Mouse (Mus musculus) embryonic facial prominence, embryonic 11.5 days (tissue): Measurements from ENCODE around the gene Cir1. TPM values are rescaled to one million over a fixed set of nuclear protein-coding genes. Genes with fewer than 3 reads are reported as not detected.

ENCODE experiments used
- ATAC-seq: fragments of 200-750 bp; cut with Nextera tagmentation; replicated peaks from 2 replicates; pipeline ENCODE4 v1.8.0; 2017; ENCODE audit warnings: low read depth; ENCODE audit not compliant: insufficient number of reproducible peaks, low FRiP score, low TSS enrichment
- DNase-seq: peaks from one replicate; pipeline ENCODE4 v3.0.0-alpha.2; 2015; ENCODE audit warnings: low spot score
- H3K27ac ChIP-seq: fragments of 300-500 bp; sonication (generic); replicated peaks from 2 replicates; pipeline ENCODE4 v1.5.1; 2014; ENCODE audit warnings: mild to moderate bottlenecking, low read depth, low read length, control low read depth
- H3K27me3 ChIP-seq: fragments of 300-500 bp; sonication (generic); 2 replicates; pipeline ENCODE4 v1.6.1; 2014; ENCODE audit warnings: mild to moderate bottlenecking, low read length, moderate library complexity, mixed read lengths; ENCODE audit not compliant: control insufficient read depth, insufficient read depth
- H3K36me3 ChIP-seq: fragments of 300-500 bp; sonication (generic); replicated peaks from 2 replicates; pipeline ENCODE4 v1.6.1; 2014; ENCODE audit warnings: low read depth, mild to moderate bottlenecking, low read length, moderate library complexity, mixed read lengths; ENCODE audit not compliant: control insufficient read depth, insufficient read depth
- H3K4me1 ChIP-seq: fragments of 300-500 bp; sonication (generic); 2 replicates; pipeline ENCODE4 v1.6.1; 2014; ENCODE audit warnings: low read length, mixed read lengths; ENCODE audit not compliant: control insufficient read depth, insufficient read depth
- H3K4me2 ChIP-seq: fragments of 300-500 bp; sonication (generic); 2 replicates; pipeline ENCODE4 v1.6.1; 2014; ENCODE audit warnings: low read depth, mild to moderate bottlenecking, control low read depth, low read length, moderate library complexity
- H3K4me3 ChIP-seq: fragments of 300-500 bp; sonication (generic); 2 replicates; pipeline ENCODE4 v1.5.1; 2014; ENCODE audit warnings: low read depth, low read length, control low read depth
- H3K9ac ChIP-seq: fragments of 300-500 bp; sonication (generic); replicated peaks from 2 replicates; pipeline ENCODE4 v1.6.1; 2014; ENCODE audit warnings: mild to moderate bottlenecking, control low read depth, low read length
- H3K9me3 ChIP-seq: fragments of 300-500 bp; sonication (generic); replicated peaks from 2 replicates; pipeline ENCODE4 v1.6.1; 2016; ENCODE audit warnings: mild to moderate bottlenecking, low read length, inconsistent platforms, mixed read lengths; ENCODE audit not compliant: control insufficient read depth
- WGBS: fragments of 180-500 bp; shearing (Covaris S2); extraction: QIAGEN DNeasy Blood & Tissue Kit; methylation state at CpG from one replicate; pipeline ENCODE4 v1.1.7; 2014; 5-methylcytosine and 5-hydroxymethylcytosine counted together
- polyA plus RNA-seq: library from polyadenylated mRNA; unstranded; fragments of >200 nt; fragmentation: Nextera tagmentation; extraction: Ambion mirVana; gene quantifications from 2 replicates; pipeline ENCODE4 v1.2.1, GENCODE M21; 2014

Cir1 gene
- polyA plus RNA-seq, 1 experiment from 2014 or later, result 26.8 TPM

- 86% methylated on average over 5 of the region's 5 CpGs for WGBS
- Histone ChIP-seq H3K9ac (no peak overlapping the region), H3K9me3 (no peaks in the 10 kb centered on the region), H3K27me3 (no peaks in the 10 kb centered on the region), H3K4me2 (no peak overlapping the region), H3K4me1 (no peaks in the 10 kb centered on the region), H3K27ac (no peak overlapping the region), H3K36me3 (no peaks in the 10 kb centered on the region), H3K4me3 (no peak overlapping the region)
- no peak for ATAC-seq
- no peak for DNase-seq
Observed at GRCm38 (mm10) chr2:73319218-73319617, 6.7 kb upstream of the Cir1 start.

- 93% methylated on average over 9 of the region's 9 CpGs for WGBS
- ATAC-seq, result no peak
Observed at GRCm38 (mm10) chr2:73317426-73317825, 4.9 kb upstream of the Cir1 start.

DNA sequence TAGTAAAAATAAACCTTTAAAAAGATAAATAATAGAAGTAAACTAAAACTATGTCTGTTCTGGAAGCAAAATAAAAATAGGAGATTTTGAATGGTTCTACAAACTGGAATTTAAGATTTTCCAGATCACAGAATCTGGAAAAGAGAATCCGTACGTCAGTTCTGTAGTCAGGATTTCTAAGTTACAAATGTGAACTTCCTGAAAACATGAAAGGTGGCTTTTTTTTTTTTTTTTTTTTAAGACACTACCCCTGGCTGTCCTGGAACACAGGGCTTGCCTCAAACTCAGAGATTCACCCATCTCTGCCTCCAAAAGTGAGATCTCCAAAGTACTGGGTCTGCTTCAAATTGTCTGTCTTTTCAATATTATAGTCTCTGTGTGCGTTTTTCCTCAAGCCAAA, 1.8 kb upstream of the Cir1 start:
- WGBS, result 88% methylated on average over 3 of the region's 3 CpGs
- no peak for ATAC-seq

More at GRCm38 (mm10) chr2:73317426-73317825, 4.9 kb upstream of the Cir1 start:
- DNase-seq, result no peak
- Histone ChIP-seq H3K4me3 (no peak overlapping the region), H3K27me3 (no peaks in the 10 kb centered on the region), H3K9ac (no peak overlapping the region), H3K9me3 (no peaks in the 10 kb centered on the region), H3K36me3 (no peaks in the 10 kb centered on the region), H3K4me2 (no peak overlapping the region), H3K4me1 (no peaks in the 10 kb centered on the region), H3K27ac (no peak overlapping the region)

DNA sequence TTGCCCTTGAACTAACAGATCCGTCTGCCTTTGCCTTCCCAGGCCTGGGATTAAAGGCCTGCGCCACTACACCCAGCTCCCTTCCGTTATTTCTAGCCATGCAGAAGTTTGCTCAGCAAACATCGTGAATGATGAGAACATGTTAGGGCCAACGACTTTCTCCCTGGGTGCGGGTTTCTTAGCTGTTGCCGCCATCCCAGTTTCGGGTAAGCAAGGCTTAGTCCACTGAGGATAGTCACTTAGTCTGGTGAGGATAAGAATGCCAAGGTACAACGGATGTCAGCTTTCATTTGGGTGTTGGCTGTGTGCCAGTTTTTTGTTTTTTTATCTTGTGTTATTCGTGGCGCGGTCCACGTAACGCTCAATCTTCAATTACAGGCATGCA, 608 bp upstream of the Cir1 start:
- H3K9me3 ChIP-seq, result no peaks in the 10 kb centered on the region
- no peak overlapping the region for H3K27ac ChIP-seq
- peak overlapping the region; percentile 48 for H3K4me2 ChIP-seq
- peak overlapping the region; percentile 48; the same call in 1 of the 2 replicates for H3K9ac ChIP-seq
- H3K27me3 ChIP-seq, result no peaks in the 10 kb centered on the region
- WGBS, result 43% methylated on average over 14 of the region's 14 CpGs
- DNase-seq, result peak; percentile 31
- peaks cover 3% of the 10 kb centered on the region; the same call in 1 of the 2 replicates for H3K36me3 ChIP-seq
- ATAC-seq, result no peak
- H3K4me1 ChIP-seq, result no peaks in the 10 kb centered on the region; the same call in 1 of the 2 replicates
- peak overlapping the region; percentile 80 for H3K4me3 ChIP-seq

More for the DNA sequence above, 1.8 kb upstream of the Cir1 start:
- no peaks in the 10 kb centered on the region for H3K9me3 ChIP-seq
- H3K27me3 ChIP-seq, result no peaks in the 10 kb centered on the region
- H3K27ac ChIP-seq, result no peak overlapping the region
- no peak for DNase-seq
- no peak overlapping the region for H3K4me3 ChIP-seq
- H3K4me2 ChIP-seq, result no peak overlapping the region
- no peaks in the 10 kb centered on the region for H3K36me3 ChIP-seq
- H3K9ac ChIP-seq, result no peak overlapping the region
- no peaks in the 10 kb centered on the region; the same call in 1 of the 2 replicates for H3K4me1 ChIP-seq

GRCm38 (mm10) chr2:73306006-73306405, 6.5 kb downstream of the Cir1 start:
- H3K36me3 ChIP-seq, result peaks cover 3% of the 10 kb centered on the region; the same call in 1 of the 2 replicates
- ATAC-seq, result no peak
- H3K27ac ChIP-seq, result no peak overlapping the region
- no peak overlapping the region for H3K4me3 ChIP-seq
- H3K9ac ChIP-seq, result no peak overlapping the region
- H3K9me3 ChIP-seq, result no peaks in the 10 kb centered on the region
- H3K27me3 ChIP-seq, result no peaks in the 10 kb centered on the region
- 88% methylated on average over 7 of the region's 7 CpGs for WGBS
- DNase-seq, result no peak
- no peak overlapping the region for H3K4me2 ChIP-seq
- H3K4me1 ChIP-seq, result no peaks in the 10 kb centered on the region

DNA sequence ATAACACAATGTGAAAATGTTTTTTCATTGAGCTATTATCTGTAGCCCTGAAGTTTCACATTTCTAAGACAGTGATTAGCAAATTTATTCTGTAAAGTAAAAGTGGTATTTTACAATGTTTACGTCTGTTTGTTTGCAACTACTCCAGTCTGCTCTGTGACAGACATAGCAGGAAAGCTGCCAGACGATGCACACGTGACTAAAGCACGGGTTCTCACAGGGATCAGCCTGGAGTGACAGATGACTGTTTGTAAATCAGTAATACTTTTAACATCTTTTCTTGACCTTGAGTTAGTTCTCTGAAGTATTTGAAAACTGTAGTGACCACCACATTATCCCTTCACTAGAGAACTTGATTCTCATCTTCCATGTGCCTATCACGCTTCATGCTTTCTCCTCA, 8.0 kb downstream of the Cir1 start:
- Histone ChIP-seq H3K4me2 (no peak overlapping the region), H3K27ac (no peak overlapping the region), H3K9ac (no peak overlapping the region), H3K27me3 (no peaks in the 10 kb centered on the region), H3K36me3 (peaks cover 3% of the 10 kb centered on the region; the same call in 1 of the 2 replicates), H3K4me3 (no peak overlapping the region), H3K4me1 (no peaks in the 10 kb centered on the region), H3K9me3 (no peaks in the 10 kb centered on the region)
- ATAC-seq, result no peak
- DNase-seq, result no peak
- 89% methylated on average over 5 of the region's 5 CpGs for WGBS

- Histone ChIP-seq H3K4me2 (no peak overlapping the region), H3K4me1 (no peaks in the 10 kb centered on the region), H3K36me3 (no peaks in the 10 kb centered on the region; the same call in 1 of the 2 replicates), H3K27ac (no peak overlapping the region), H3K4me3 (no peak overlapping the region), H3K9ac (no peak overlapping the region), H3K9me3 (no peaks in the 10 kb centered on the region), H3K27me3 (no peaks in the 10 kb centered on the region)
- WGBS, result 93% methylated on average over 9 of the region's 9 CpGs
- DNase-seq (no peak), ATAC-seq (no peak)
Observed at GRCm38 (mm10) chr2:73302722-73303121, 9.8 kb downstream of the Cir1 start.

GRCm38 (mm10) chr2:73301979-73302378, 10.5 kb downstream of the Cir1 start:
- DNase-seq (no peak), ATAC-seq (no peak)
- Histone ChIP-seq H3K36me3 (no peaks in the 10 kb centered on the region; the same call in 1 of the 2 replicates), H3K4me2 (no peak overlapping the region), H3K27ac (no peak overlapping the region), H3K9ac (no peak overlapping the region), H3K9me3 (no peaks in the 10 kb centered on the region), H3K4me1 (no peaks in the 10 kb centered on the region), H3K27me3 (no peaks in the 10 kb centered on the region), H3K4me3 (no peak overlapping the region)
- WGBS, result 94% methylated on average over 1 of the region's 1 CpGs
